Comparison of ENCODE assay signal across 8 mouse cellular contexts in genomic region chr2:180700457-180700856, GRCm38 (mm10). TPM values are rescaled to one million over a fixed set of nuclear protein-coding genes. Genes with fewer than 3 reads are reported as not detected.
DNase-seq lines count a peak whose midpoint lies in the region; ATAC-seq and TF ChIP-seq lines count a peak whose summit lies in the region.

No protein-coding gene starts in this region.

- TF ChIP-seq CTCF in kidney, adult 2 months (conservative IDR thresholded peaks at IDR 0.05; ENCODE audit: insufficient read depth, insufficient read length, low read depth, low read length): no peak

- 26% methylated on average over 5 of the region's 5 CpGs for WGBS in kidney, adult 2 months
- WGBS in embryonic facial prominence, embryonic 13.5 days: 75% methylated on average over 5 of the region's 5 CpGs
- 74% methylated on average over 5 of the region's 5 CpGs for WGBS in kidney, embryonic 14.5 days
- 80% methylated on average over 5 of the region's 5 CpGs for WGBS in midbrain, embryonic 16.5 days

- H3K9me3 ChIP-seq in embryonic facial prominence, embryonic 13.5 days: no peaks in the 10 kb centered on the region
- no peaks in the 10 kb centered on the region for H3K9me3 ChIP-seq in kidney, embryonic 14.5 days (ENCODE audit: control insufficient read depth, low read length)
- H3K9me3 ChIP-seq in midbrain, embryonic 16.5 days (replicated peaks; ENCODE audit: control insufficient read depth, low read length, poor library complexity, severe bottlenecking): no peaks in the 10 kb centered on the region

- TF ChIP-seq POLR2A in kidney, adult 2 months (IDR thresholded peaks at IDR 0.05; ENCODE audit: low read depth, low read length): no peak

- peaks cover 42% of the 10 kb centered on the region for H3K4me1 ChIP-seq in kidney, adult 2 months (ENCODE audit: control insufficient read depth, insufficient read depth, low read length)
- peaks cover 34% of the 10 kb centered on the region for H3K4me1 ChIP-seq in embryonic facial prominence, embryonic 13.5 days
- peaks cover 27% of the 10 kb centered on the region for H3K4me1 ChIP-seq in kidney, embryonic 14.5 days (ENCODE audit: control insufficient read depth, insufficient read depth, low read length)
- peaks cover 27% of the 10 kb centered on the region for H3K4me1 ChIP-seq in midbrain, embryonic 16.5 days (ENCODE audit: control insufficient read depth, insufficient read depth, low read length)

- peak overlapping the region; percentile 83 for H3K4me2 ChIP-seq in embryonic facial prominence, embryonic 13.5 days
- peak overlapping the region; percentile 86 for H3K4me2 ChIP-seq in kidney, embryonic 14.5 days (replicated peaks; ENCODE audit: low read depth, low read length)
- peak overlapping the region; percentile 93 for H3K4me2 ChIP-seq in midbrain, embryonic 16.5 days (ENCODE audit: low read length)

- H3K9ac ChIP-seq in embryonic facial prominence, embryonic 13.5 days: peak overlapping the region; percentile 98
- peak overlapping the region; percentile 98; the same call in 1 of the 2 replicates for H3K9ac ChIP-seq in kidney, embryonic 14.5 days (ENCODE audit: low read depth, low read length)
- H3K9ac ChIP-seq in midbrain, embryonic 16.5 days (ENCODE audit: low read depth, low read length): peak overlapping the region; percentile 93

- no peak for ATAC-seq in embryonic facial prominence, embryonic 13.5 days (ENCODE audit: insufficient number of reproducible peaks, insufficient read depth, low FRiP score, low TSS enrichment, low read depth)
- no peak for ATAC-seq in kidney, embryonic 14.5 days (ENCODE audit: low FRiP score, low TSS enrichment)
- ATAC-seq in midbrain, embryonic 16.5 days: no peak

- H3K27ac ChIP-seq in kidney, adult 2 months (ENCODE audit: insufficient read depth, low read depth, low read length): peak overlapping the region; percentile 96
- no peak overlapping the region for H3K27ac ChIP-seq in embryonic facial prominence, embryonic 13.5 days
- no peak overlapping the region for H3K27ac ChIP-seq in kidney, embryonic 14.5 days (ENCODE audit: low read depth, low read length)
- no peak overlapping the region for H3K27ac ChIP-seq in midbrain, embryonic 16.5 days (ENCODE audit: low read length)

- no peaks in the 10 kb centered on the region for H3K36me3 ChIP-seq in kidney, adult 2 months (ENCODE audit: control insufficient read depth, insufficient read depth, low read length)
- 0 out of 2 replicates have a peak, but pooled peaks cover 6% of the 10 kb centered on the region for H3K36me3 ChIP-seq in embryonic facial prominence, embryonic 13.5 days
- no peaks in the 10 kb centered on the region; the same call in 1 of the 2 replicates for H3K36me3 ChIP-seq in kidney, embryonic 14.5 days (ENCODE audit: control insufficient read depth, insufficient read depth, low read length)
- H3K36me3 ChIP-seq in midbrain, embryonic 16.5 days (ENCODE audit: control insufficient read depth, insufficient read depth, low read length): no peaks in the 10 kb centered on the region

- no peaks in the 10 kb centered on the region for H3K27me3 ChIP-seq in kidney, adult 2 months (replicated peaks; ENCODE audit: control insufficient read depth, insufficient read depth, low read length)
- H3K27me3 ChIP-seq in embryonic facial prominence, embryonic 13.5 days: no peaks in the 10 kb centered on the region
- H3K27me3 ChIP-seq in kidney, embryonic 14.5 days (ENCODE audit: control insufficient read depth, insufficient read depth, low read length): no peaks in the 10 kb centered on the region
- H3K27me3 ChIP-seq in midbrain, embryonic 16.5 days (ENCODE audit: control insufficient read depth, insufficient read depth, low read depth, low read length): no peaks in the 10 kb centered on the region

- DNase-seq in kidney, adult 2 months: peak; percentile 84
- DNase-seq in kidney, postnatal 4 days: no peak
- no peak for DNase-seq in layer of hippocampus, postnatal 36 days
- no peak for DNase-seq in right cerebral cortex, postnatal 25 days
- no peak for DNase-seq in cerebellum, adult 9-11 months

- peak overlapping the region; percentile 96 for H3K4me3 ChIP-seq in kidney, adult 2 months (ENCODE audit: insufficient read depth, low read depth, low read length)
- peak overlapping the region; percentile 90 for H3K4me3 ChIP-seq in embryonic facial prominence, embryonic 13.5 days
- H3K4me3 ChIP-seq in kidney, embryonic 14.5 days (ENCODE audit: low read length): peak overlapping the region; percentile 97
- H3K4me3 ChIP-seq in midbrain, embryonic 16.5 days (ENCODE audit: low read depth, low read length): peak overlapping the region; percentile 80

RNA-seq across cellular contexts. Expression of gene Dido1, which starts 9.3 kb away (rescaled TPM):
- 13.2 and 13.4 TPM in 2 replicates for polyA plus RNA-seq in kidney, adult 2 months (2012; rRNA removed)
- 36.3 and 36.5 TPM in 2 replicates for polyA plus RNA-seq in embryonic facial prominence, embryonic 13.5 days (2015; fragmentation: Nextera tagmentation; extraction: Ambion mirVana)
- 25.6 and 39.5 TPM in 2 replicates for polyA plus RNA-seq in kidney, embryonic 14.5 days (2014; fragmentation: Nextera tagmentation; extraction: Ambion mirVana)
- 23.9 and 26.8 TPM in 2 replicates for polyA plus RNA-seq in midbrain, embryonic 16.5 days (2015; fragmentation: Nextera tagmentation; extraction: Ambion mirVana)
- total RNA-seq in layer of hippocampus, postnatal 36 days (2021): 10 to 100 TPM; 52.2 to 61.1 TPM

RNA-seq across cellular contexts. Expression of gene Gid8, which starts 9.5 kb away (rescaled TPM):
- polyA plus RNA-seq in kidney, adult 2 months (2012; rRNA removed): 33.3 and 35.4 TPM in 2 replicates
- polyA plus RNA-seq in embryonic facial prominence, embryonic 13.5 days (2015; fragmentation: Nextera tagmentation; extraction: Ambion mirVana): 62.8 and 66.5 TPM in 2 replicates
- polyA plus RNA-seq in kidney, embryonic 14.5 days (2014; fragmentation: Nextera tagmentation; extraction: Ambion mirVana): 54.3 and 62.9 TPM in 2 replicates
- 55.1 and 57.1 TPM in 2 replicates for polyA plus RNA-seq in midbrain, embryonic 16.5 days (2015; fragmentation: Nextera tagmentation; extraction: Ambion mirVana)
- 10 to 100 TPM; 63.3 to 63.4 TPM for total RNA-seq in layer of hippocampus, postnatal 36 days (2021)

RNA-seq across cellular contexts. Expression of gene Slc17a9, which starts 24.6 kb away (rescaled TPM):
- 1.9 and 3.0 TPM in 2 replicates for polyA plus RNA-seq in kidney, adult 2 months (2012; rRNA removed)
- polyA plus RNA-seq in embryonic facial prominence, embryonic 13.5 days (2015; fragmentation: Nextera tagmentation; extraction: Ambion mirVana): 0.70 and 1.4 TPM in 2 replicates
- 0.20 and 0.47 TPM in 2 replicates for polyA plus RNA-seq in kidney, embryonic 14.5 days (2014; fragmentation: Nextera tagmentation; extraction: Ambion mirVana)
- 0.11 and 0.24 TPM in 2 replicates for polyA plus RNA-seq in midbrain, embryonic 16.5 days (2015; fragmentation: Nextera tagmentation; extraction: Ambion mirVana)
- under 1 TPM in 1 of 2 experiments, not detected in 1; 0.51 TPM for total RNA-seq in layer of hippocampus, postnatal 36 days (2021)

RNA-seq across cellular contexts. Expression of gene Tcfl5, which starts 57.9 kb away (rescaled TPM):
- 0.04 and 0.05 TPM in 2 replicates for polyA plus RNA-seq in kidney, adult 2 months (2012; rRNA removed)
- 0.28 and 0.65 TPM in 2 replicates for polyA plus RNA-seq in embryonic facial prominence, embryonic 13.5 days (2015; fragmentation: Nextera tagmentation; extraction: Ambion mirVana)
- 0.22 and 0.40 TPM in 2 replicates for polyA plus RNA-seq in kidney, embryonic 14.5 days (2014; fragmentation: Nextera tagmentation; extraction: Ambion mirVana)
- 0.42 and 0.55 TPM in 2 replicates for polyA plus RNA-seq in midbrain, embryonic 16.5 days (2015; fragmentation: Nextera tagmentation; extraction: Ambion mirVana)
- under 1 TPM; 0.32 to 0.35 TPM for total RNA-seq in layer of hippocampus, postnatal 36 days (2021)
